Mouse (Mus musculus) heart, postnatal 0 days (tissue): ENCODE results near the gene Bdh2.

Experiments
- CTCF ChIP-seq: IDR thresholded peaks from 2 replicates; pipeline ENCODE4 v1.5.1; 2016; ENCODE audit warnings: antibody characterized with exemption, control low read depth, low read depth
- EP300 ChIP-seq: IDR thresholded peaks from 2 replicates; pipeline ENCODE4 v1.6.1; 2016; ENCODE audit warnings: antibody characterized with exemption, low read depth

DNA sequence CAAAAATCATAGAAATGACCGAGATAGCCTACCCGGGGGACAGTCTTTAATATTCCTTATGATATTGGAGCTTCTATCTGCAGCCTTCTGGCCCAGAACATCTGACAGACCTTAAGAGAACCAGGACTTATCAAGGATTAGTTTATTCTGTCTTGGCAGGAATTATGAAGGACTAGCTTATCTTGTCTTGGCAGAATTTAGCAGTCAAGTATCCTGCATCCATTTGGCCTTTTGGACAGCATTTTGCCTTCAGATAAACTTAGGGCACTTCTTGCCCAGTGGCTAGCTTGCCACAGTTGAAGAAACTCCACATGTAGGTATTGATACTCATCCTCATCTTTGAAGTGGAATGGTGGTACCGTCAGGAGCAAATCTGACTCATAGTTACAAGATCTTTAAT, 70.8 kb downstream of the Bdh2 start:
- TF ChIP-seq CTCF = no peak
- TF ChIP-seq EP300 = no peak
